ENCODE assay signal across 8 mouse cellular contexts in genomic region chr11:96303151-96304099, GRCm38 (mm10). TPM values are rescaled to one million over a fixed set of nuclear protein-coding genes. Genes with fewer than 3 reads are reported as not detected.
A peak's percentile ranks its signal among the peaks of the same experiment; 100 is the strongest.
DNase-seq lines count a peak whose midpoint lies in the region; ATAC-seq and TF ChIP-seq lines count a peak whose summit lies in the region.

Hoxb5 (plus strand) TSS chr11:96303336.

- ATAC-seq in common myeloid progenitor, adult 5-6 weeks (replicated peaks; ENCODE audit: low read depth, poor library complexity, severe bottlenecking), result peak; percentile 78
- ATAC-seq in stomach, postnatal 0 days (ENCODE audit: low FRiP score, low TSS enrichment), result peak; percentile 56; the same call in 1 of the 2 replicates

- H3K4me2 ChIP-seq in stomach, postnatal 0 days (replicated peaks; ENCODE audit: low read depth), result peak within 1 kb of the TSS; percentile 72

- DNase-seq in urinary bladder, postnatal 14 days (ENCODE audit: low spot score), result peak; percentile 79
- no peak for DNase-seq in urinary bladder, adult 18-20 months (ENCODE audit: low spot score in 2 of 2)
- DNase-seq in heart, postnatal 10 days, result peak; percentile 70 to 77
- DNase-seq in kidney, postnatal 25 days, result peak; percentile 90 to 92
- peak; percentile 85 for DNase-seq in stomach, postnatal 0 days (ENCODE audit: low spot score)
- no peak for DNase-seq in layer of hippocampus, adult 8-10 months (ENCODE audit: low spot score in 2 of 2)

- peak within 1 kb of the TSS; percentile 92 for H3K27ac ChIP-seq in stomach, postnatal 0 days (replicated peaks)

- intact Hi-C loops in heart, postnatal 10 days (cut with DNase I), result loop anchor here (2.0 to 5.0 kb wide), 3 partner anchors 233 to 369 kb away; no protein-coding TSS in a partner anchor

- TF ChIP-seq EP300 in stomach, postnatal 0 days (optimal IDR thresholded peaks at IDR 0.05), result peak; percentile 28

- peaks cover 28% of the 10 kb centered on the region for H3K4me1 ChIP-seq in megakaryocyte, embryonic 14.5 days
- no peaks in the 10 kb centered on the region for H3K4me1 ChIP-seq in stomach, postnatal 0 days (replicated peaks; ENCODE audit: control insufficient read depth, insufficient read depth)

- H3K27me3 ChIP-seq in megakaryocyte, embryonic 14.5 days (replicated peaks), result peaks cover 99% of the 10 kb centered on the region
- H3K27me3 ChIP-seq in stomach, postnatal 0 days (ENCODE audit: control insufficient read depth, insufficient read depth, low read length), result no peaks in the 10 kb centered on the region

- peak; percentile 92 for TF ChIP-seq CTCF in stomach, postnatal 0 days (IDR thresholded peaks at IDR 0.05; ENCODE audit: low read depth)

- peaks cover 4% of the 10 kb centered on the region; the same call in 1 of the 2 replicates for H3K9me3 ChIP-seq in megakaryocyte, embryonic 14.5 days
- H3K9me3 ChIP-seq in stomach, postnatal 0 days (ENCODE audit: control insufficient read depth, low read length), result no peaks in the 10 kb centered on the region

- peak within 1 kb of the TSS; percentile 88 for H3K4me3 ChIP-seq in megakaryocyte, embryonic 14.5 days (replicated peaks)
- H3K4me3 ChIP-seq in stomach, postnatal 0 days (ENCODE audit: low read depth, low read length), result peak within 1 kb of the TSS; percentile 52

- H3K9ac ChIP-seq in stomach, postnatal 0 days (ENCODE audit: low read length), result peak within 1 kb of the TSS; percentile 80

- WGBS in stomach, postnatal 0 days, result 2% methylated on average over 69 of the region's 69 CpGs

- H3K36me3 ChIP-seq in megakaryocyte, embryonic 14.5 days (replicated peaks; ENCODE audit: low read length), result no peaks in the 10 kb centered on the region
- H3K36me3 ChIP-seq in stomach, postnatal 0 days (ENCODE audit: control insufficient read depth, insufficient read depth, low read length), result no peaks in the 10 kb centered on the region

RNA-seq across cellular contexts. Expression of gene Hoxb5, which starts in this region (rescaled TPM):
- not detected in 2 replicates for total RNA-seq in common myeloid progenitor, adult 5-6 weeks (2017)
- under 1 TPM; 0.45 to 0.62 TPM for total RNA-seq in heart, postnatal 10 days (2021)
- not detected in 2 replicates for polyA plus RNA-seq in megakaryocyte, embryonic 14.5 days (2012; ENCODE audit: insufficient read depth, low replicate concordance)
- polyA plus RNA-seq in stomach, postnatal 0 days (2015; fragmentation: Nextera tagmentation; extraction: Ambion mirVana), result 7.5 and 8.2 TPM in 2 replicates
- total RNA-seq in layer of hippocampus, adult 8-10 months (2022), result not detected

Comparison
In these comparisons a context has a peak if more than half of its experiments do, and no peak if none do; other contexts are left out.
1. DNase-seq: peak in urinary bladder, postnatal 14 days (single experiment), kidney, postnatal 25 days (2 of 2) and stomach, postnatal 0 days (single experiment); none in urinary bladder, adult 18-20 months (0 of 2) and layer of hippocampus, adult 8-10 months (0 of 2).
2. Peak in ATAC-seq in common myeloid progenitor, adult 5-6 weeks; RNA of the gene not detected or under 1 TPM.
3. Peak in DNase-seq in heart, postnatal 10 days; RNA of the gene not detected or under 1 TPM.